Mouse (Mus musculus): ENCODE results near the gene 2310034G01Rik.

Gene 2310034G01Rik

DNA sequence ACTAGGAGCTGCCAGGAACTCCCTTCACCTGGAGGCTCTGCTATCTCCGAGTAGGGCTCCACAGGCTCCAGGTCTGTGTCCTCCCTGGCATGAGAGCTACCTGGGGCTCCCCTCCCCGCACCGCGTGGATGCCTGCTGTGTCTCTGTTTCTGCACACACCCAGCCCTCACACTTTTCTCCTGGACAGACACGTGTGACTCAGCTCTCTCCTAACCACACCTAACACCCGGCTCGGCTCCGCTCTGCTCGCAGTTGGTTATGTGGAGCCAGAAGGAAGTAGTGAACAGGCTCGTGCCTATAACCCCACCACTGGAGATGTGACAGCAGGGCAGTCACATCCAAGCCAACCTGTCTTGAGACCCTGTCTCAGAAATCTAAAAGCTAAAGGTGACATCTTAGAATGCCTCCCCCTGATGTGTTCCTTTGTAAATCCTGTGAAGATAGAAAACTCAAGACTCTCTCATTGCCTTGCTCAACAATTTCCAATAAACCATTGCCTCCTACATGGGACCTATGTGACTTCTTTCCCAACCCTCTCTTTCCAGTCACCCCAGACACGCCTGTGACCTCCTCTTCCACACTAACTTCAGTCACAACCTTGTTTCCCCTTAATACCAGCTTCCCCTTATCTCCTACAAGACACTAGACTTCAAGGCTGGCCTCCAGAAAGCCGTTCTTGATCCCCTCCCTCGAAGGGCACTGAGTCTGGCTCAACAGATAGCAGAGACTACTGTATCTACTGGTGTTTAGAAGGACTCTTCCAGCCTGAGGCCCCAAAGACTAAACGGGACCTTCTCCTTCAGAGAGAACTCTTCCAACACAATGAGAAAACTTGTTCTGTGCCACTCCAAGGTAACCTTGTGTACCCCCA is 35.0 kb downstream of the 2310034G01Rik start:
- 31% methylated on average over 14 of the region's 14 CpGs for WGBS

DNA sequence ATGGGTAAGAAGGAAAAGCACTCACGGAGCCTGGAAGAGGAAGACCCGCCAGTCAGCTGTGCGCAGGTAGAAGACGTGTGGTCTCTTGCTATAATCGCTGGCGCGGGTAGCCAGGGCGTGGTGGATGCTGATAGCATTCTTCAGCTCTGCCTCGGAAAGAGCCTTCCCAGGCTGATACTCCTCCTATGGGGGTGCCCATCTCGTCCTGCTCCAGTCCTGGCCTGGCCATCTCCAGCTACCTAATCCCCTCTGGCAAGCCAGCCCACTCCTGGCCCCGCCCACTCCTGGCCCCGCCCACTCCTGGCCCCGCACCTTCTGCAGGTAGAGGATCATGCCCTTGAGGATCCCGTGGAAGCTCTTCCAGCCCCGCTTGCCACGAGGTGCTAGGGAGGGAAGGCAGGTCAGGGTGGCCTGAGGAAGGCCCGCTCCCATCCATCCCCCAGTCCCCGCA is 35.9 kb downstream of the 2310034G01Rik start:
- WGBS = 27% methylated on average over 18 of the region's 18 CpGs

DNA sequence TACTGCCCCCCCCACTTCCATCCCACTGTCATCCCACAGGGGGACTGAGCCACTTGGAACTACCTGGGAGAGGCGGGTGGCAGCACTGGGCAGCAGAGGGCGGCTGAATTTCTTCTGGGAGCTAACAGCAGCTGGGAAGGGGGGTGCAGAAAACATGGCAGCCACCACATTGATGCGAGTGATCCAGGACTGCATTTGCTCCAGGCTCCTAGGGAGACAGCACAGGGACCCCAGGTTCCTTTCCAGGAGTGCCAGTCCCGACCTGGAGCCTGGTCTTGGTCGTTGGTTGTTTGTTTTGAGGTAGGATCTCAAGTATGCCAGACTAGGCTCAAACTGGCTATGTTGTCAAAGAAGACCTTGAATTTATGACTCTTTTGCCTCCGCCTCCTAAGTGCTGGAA is 36.5 kb downstream of the 2310034G01Rik start:
- 70% methylated on average over 6 of the region's 6 CpGs for WGBS

DNA sequence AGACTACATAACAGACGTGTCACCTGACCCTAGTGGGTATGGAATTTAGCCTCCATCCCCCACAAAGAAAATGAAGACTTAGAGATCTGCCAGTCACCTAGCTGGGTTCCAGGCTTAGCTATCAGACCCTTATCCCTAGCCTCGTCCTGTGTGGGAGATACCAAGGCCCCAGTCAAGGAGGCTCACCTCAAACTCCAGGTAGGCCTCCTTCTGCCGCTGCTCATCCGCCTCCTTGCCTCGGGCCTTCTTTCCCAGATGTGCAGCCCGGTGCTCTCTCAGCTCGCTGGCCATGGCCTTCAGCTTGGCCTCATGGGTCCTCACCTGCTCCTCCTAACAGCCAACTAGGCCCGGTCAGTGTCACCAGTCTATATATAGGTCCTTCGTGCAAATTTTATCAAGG is 37.0 kb downstream of the 2310034G01Rik start:
- whole genome bisulfite sequencing = 83% methylated on average over 9 of the region's 9 CpGs

DNA sequence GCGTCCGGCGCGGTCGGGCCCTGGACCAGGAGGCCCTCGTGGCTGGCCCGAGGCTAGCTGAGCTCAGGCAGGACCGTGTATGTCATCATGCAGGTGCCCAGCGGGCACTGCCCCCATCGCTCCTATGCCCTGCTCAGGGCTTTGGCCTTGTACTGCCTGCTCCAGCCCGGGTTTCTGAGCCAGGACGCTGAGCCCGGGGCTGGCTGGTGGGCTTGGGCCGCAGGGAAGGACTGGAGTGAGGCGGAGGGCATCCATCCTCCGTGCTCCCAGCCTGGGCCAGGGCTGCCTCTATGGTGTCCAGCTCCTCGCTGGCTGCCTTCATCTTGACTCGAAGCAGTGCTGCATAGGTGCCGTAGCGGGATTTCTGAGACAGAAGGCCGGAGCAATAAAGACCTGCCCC is 37.5 kb downstream of the 2310034G01Rik start:
- WGBS = 89% methylated on average over 21 of the region's 21 CpGs

DNA sequence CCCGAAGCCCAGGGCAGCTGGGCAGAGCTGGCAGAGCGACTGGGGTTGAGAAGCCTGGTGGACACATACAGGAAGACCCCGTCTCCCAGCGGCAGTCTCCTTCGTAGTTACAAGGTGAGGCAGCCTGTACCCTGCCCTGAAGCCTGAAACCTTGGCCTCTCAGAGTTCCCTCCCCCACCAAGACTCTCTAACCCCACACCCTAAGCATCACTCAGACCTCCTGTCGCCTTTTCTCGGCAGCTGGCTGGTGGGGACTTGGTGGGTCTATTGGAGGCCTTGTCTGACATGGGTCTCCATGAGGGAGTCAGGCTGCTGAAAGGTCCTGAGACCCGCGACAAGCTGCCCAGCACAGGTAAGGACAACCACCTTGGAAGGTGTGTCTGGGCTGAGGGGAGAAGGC is 38.8 kb downstream of the 2310034G01Rik start:
- WGBS = 92% methylated on average over 9 of the region's 9 CpGs

DNA sequence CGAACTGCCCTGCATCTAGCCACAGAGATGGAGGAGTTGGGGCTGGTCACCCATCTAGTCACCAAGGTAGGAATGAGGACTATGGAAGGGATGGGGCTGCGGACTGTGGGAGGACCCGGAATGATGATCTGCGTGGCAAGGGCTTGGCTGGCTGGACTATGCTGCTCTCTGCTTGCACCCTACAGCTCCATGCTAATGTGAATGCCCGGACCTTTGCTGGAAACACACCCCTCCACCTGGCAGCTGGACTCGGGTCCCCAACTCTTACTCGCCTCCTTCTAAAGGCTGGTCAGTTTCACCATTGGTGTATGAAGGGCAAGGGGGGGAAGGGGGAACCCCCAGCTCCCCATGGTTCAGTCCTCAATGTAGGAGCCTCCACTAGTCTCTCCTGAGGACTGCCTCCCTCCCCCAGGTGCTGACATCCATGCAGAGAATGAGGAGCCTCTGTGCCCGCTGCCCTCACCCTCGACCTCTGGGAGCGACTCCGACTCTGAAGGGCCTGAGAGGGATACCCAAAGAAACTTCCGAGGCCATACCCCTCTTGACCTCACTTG is 39.7 kb downstream of the 2310034G01Rik start:
- WGBS = 90% methylated on average over 12 of the region's 12 CpGs

DNA sequence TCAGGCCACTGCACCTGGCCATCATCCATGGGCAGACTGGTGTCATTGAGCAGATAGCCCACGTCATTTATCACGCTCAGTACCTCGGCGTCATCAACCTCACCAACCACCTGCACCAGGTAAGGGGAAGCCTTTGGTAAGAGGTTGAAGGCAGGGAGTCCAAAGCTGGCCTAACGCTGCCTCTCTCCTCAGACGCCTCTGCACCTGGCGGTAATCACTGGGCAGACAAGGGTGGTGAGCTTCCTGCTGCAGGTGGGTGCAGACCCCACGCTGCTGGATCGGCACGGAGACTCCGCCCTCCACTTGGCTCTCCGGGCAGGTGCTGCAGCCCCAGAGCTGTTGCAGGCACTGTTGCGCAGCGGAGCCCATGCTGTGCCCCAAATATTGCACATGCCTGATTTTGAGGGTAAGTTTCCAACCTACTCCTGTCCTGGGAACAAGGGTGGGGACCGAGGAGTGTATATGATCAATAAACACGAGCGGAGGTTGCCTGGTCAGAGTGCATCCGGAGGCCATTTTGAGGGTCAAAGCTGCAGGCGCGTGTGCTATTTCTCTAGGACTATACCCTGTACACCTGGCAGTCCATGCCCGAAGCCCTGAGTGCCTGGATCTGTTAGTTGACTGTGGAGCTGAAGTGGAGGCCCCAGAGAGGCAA is 40.3 kb downstream of the 2310034G01Rik start:
- WGBS = 74% methylated on average over 21 of the region's 21 CpGs

DNA sequence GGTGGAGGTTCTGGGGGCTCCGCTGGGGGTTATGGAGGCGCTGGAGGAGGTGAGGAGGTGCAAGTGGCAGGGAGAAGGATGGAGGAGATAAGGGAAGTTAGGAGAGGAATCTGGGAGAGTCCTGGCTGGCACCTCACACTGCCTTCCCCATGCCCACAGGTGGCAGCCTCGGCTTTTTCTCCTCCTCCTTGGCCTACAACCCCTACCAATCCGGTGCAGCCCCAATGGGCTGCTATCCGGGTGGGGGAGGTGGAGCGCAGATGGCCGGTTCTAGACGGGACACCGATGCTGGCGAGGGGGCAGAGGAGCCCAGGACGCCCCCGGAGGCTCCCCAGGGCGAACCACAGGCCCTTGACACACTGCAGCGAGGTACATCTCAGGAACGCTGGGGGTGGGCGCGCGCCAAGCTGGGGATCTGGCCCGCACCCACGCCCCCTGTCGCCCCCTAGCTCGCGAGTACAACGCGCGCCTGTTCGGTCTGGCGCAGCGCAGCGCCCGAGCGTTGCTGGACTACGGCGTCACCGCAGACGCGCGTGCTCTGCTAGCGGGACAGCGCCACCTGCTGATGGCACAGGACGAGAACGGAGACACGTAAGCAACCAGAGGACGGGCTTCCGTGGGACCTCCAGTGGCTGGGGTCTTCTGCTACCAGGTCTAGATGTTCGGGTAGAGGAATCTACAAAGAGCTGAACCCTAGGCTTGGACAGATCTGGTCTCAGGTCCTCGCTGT is 41.2 kb downstream of the 2310034G01Rik start:
- WGBS = 3% methylated on average over 47 of the region's 47 CpGs

DNA sequence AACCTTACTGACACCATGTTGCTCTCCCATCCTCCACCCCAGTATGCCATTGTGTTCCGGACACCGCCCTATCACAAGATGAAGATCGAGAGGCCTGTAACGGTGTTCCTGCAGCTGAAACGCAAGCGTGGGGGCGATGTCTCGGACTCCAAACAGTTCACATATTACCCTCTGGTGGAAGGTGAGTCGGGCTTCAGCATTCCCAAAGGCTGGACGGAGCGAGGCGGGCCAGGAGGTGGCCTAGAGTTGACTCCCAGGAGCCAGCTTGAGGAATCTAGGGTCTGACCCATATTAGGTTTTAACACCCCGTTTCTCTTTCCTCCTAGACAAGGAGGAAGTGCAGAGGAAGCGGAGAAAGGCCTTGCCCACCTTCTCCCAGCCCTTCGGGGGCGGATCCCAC is 41.8 kb downstream of the 2310034G01Rik start:
- 71% methylated on average over 16 of the region's 16 CpGs for WGBS

DNA sequence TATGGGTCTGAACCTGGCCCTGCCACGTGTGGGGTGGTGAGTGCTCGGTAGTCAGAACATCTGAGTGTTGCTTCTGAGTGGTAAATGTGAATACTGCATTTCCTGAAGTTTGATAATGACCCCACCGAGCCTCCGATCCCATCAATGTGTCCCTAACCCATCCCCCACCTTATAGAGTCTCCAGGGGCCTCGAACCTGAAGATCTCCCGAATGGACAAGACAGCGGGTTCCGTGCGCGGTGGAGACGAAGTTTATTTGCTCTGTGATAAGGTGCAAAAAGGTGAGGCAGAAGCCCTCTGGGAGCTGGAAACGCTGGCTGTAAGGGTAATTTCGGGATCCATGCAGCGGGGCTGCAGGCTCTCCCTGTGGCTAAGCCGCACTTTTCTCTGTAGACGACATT is 42.3 kb downstream of the 2310034G01Rik start:
- 92% methylated on average over 16 of the region's 16 CpGs for WGBS

DNA sequence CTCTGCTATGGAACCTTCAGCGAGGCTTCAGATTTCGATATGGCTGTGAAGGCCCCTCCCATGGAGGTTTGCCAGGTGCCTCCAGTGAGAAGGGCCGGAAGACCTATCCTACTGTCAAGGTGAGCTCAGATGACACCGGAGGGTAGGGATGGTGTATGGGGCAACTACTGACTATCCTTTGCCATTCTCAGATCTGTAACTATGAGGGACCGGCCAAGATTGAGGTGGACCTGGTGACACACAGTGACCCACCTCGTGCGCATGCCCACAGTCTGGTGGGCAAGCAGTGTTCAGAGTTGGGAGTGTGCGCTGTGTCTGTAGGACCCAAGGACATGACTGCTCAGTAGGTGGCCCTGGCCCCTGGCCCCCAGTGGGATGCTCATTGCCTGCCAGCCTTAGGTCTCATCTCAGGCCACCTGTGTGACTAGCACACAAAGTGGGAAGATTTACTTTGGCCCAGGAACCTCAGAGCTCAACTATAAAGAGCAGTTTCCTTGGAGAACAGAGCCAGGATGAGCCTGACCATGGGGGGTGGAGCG is 43.3 kb downstream of the 2310034G01Rik start:
- 93% methylated on average over 9 of the region's 9 CpGs for WGBS

DNA sequence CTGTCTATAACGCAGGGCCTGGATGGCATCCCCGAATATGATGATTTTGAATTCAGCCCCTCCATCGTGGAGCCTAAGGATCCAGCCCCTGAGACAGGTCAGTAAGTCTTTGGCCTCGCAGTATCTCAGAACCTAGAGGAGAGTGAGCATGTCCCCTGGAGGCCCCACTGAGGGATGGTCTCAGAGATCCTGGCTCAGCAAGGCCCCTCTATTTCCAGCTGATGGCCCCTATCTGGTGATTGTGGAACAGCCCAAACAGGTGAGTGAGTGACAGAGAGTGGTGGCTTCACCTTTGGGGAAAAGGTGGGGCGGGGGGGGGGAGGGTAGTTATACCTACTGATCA is 43.9 kb downstream of the 2310034G01Rik start:
- 71% methylated on average over 5 of the region's 5 CpGs for WGBS

DNA sequence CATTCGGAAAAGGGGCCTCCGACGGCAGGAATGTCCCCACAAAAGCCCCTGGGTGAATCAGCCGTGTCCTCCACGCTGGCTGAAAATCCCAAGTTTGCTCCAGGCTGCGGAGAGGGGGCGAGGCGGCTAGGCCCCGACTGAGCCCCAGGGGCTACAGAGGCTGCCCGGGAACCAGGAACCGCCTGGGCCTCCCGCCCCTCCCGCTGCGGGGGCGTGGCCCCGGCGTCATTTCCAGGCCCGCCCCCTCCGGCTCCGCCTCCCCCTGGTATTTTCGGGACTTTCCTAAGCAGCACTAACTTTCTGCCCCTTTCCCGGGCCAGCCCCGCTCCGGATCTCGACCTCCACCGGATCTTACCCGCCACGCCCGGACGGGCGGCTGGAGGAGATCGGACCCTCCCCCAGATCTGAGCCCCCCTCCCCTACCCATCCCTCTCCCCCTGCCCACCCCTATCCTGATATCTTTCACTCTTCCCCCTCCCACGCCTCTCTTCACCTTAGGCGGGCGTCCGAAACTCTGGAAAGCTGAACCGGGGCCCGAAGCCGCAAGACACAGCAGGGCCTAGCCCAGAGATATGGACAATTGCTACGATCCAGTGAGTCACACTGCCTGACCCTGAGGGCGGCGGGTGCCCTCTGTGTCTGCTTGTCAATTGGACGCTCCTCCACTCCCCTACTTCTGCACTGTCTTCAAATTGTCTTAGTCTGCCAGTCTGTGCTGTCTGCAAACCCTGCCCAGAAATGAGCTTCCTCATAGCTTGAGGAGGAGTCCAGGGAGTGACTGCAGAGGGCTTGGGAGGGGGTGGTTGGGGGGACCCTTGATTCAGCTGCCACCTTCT is 44.5 kb downstream of the 2310034G01Rik start:
- WGBS = 3% methylated on average over 42 of the region's 43 CpGs

DNA sequence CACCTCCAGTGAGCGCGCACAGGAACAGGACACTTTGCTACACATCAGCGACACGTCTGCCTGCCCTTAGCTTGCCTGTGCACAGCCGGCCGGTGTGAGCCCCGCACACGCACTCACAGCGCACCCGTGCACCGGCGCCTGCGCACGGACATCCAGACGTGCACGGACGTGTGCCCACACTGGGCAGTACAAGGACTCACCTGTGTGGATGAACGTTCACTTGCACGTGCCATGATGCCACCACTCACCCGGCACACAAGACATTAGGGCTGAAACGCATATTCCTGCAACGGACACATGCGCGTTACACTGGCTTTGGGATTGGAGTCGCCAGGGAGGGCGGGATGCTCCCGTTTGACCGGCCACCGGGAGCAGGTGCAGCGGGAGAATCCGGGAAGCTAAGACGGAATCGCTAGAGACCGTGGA is 45.2 kb downstream of the 2310034G01Rik start:
- WGBS = under 1% methylated on average over 34 of the region's 34 CpGs

DNA sequence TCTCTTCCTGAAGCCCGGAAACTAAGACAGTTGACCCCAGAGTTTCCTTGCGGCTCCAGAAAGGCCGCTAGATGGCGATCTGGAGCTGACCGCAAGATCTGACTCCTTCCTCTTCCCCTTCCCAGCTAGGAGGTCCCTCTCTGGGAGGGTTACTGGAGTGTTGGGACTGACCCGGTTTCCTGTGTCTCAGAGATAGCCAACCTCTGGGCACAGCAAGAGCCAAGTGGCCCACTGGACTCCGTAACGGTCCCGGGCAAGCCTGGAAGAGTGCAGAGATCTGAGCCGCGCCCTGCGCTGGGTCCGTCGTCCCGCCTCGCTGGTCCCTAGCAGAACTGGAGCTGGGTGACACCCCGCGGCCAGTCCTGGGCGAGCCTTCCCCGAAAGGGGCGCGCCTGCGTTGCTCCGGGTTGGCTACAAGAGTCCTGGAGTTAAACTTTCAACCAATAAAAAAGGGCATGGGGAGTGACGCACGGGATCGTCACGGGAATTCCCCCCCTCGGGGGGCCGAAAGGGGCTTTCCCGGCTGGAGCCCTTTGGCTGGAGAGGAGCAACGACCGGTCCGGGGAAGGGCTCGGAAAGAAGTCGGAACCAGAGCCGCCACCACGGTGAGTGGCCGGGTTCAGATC is 45.8 kb downstream of the 2310034G01Rik start, which contains the start of gene Nfkb2:
Nfkb2 (plus strand) TSS at position 105 of the 626 bp plus-strand sequence.
- WGBS = under 1% methylated on average over 39 of the region's 39 CpGs

DNA sequence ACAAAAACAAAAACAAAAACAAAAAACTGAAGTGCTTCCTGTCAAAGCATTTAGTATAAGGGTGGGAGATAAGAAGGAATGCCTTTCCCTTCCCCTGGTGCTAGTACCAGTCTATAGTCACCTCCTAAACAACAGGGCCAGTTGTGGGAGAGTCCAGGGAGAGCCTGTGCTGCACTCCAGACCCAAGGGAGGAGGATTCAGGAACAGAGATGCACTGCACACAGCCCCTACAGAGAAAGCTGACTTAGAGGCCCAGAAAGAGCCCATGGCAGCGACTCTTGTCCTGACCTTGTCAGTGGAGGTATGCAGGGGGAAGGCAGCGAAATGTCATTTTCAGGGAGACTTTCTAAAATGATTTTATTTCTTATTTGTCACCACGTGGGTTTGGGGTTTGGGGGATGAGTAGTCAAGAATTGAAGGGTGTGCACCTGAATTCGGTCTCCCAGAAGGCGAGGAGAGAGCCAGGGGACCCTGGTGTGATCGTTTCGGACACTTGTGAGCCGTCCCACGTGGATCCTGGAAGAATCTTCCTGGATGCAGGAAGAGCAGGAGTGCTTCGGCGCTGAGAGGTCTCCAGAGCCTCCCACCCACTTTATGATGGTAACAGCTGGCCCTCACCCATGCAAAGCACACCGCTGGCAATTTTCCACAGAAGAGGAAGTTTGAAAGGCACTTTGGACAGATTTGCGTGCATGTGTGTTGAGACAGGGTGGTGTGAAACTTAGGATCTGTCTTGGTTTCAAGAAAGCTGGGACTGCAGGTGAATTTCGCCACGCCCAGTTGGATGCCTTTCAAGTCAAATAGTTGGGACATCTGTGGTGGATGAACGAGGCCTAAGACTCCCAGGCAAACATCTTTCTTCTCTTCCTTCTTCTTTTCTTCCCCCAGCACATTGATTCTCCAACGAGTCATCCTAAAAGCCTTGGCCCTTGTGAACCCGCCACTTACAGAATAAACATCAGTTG is 46.6 kb downstream of the 2310034G01Rik start:
- 62% methylated on average over 18 of the region's 18 CpGs for WGBS

DNA sequence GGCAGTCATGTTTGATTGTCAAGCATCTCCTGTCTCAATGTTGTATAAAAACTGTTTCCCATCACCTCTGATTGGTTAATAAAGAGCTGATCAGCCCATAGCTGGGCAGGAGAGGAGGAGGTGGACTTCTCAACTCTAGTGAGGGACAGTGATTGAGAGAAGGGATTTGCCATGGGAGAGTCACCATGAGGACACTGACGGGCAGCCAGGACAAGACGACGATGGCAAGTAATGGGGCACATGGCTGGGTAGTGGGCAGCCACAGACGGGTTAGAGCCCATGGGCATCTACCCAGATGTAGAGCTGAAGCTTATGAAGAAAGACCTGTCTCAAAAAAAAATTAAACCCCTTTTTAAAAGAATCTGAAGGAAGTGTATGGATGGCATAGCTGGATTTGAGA is 47.6 kb downstream of the 2310034G01Rik start:
- 96% methylated on average over 4 of the region's 4 CpGs for WGBS
